Mouse (Mus musculus) erythroid progenitor cell, adult 5-6 weeks (primary cell): ENCODE data around the gene Pcbp2. TPM values are rescaled to one million over a fixed set of nuclear protein-coding genes. Genes with fewer than 3 reads are reported as not detected.

Experiments used
- ATAC-seq: replicated peaks from 2 replicates; pipeline ENCODE4 v1.8.0; 2016; ENCODE audit warnings: moderate number of reproducible peaks, mild to moderate bottlenecking, moderate TSS enrichment, inconsistent platforms; ENCODE audit not compliant: poor library complexity, low FRiP score, severe bottlenecking
- total RNA-seq, 2 experiments: library from RNA; stranded (forward) in 1 of 2; stranded (reverse) in 1 of 2; fragments of 150-400 nt in 1 of 2; fragments of 186-747, 209-891 nt in 1 of 2; gene quantifications; 2 replicates each; pipeline versions ENCODE4 v1.2.3 to v1.2.4; 2015 to 2017; ENCODE audit warnings: low replicate concordance in 2 of 2

Gene Pcbp2
- total RNA-seq, 2 experiments from 2014 or later, result 185 to 484 TPM

GRCm38 (mm10) chr15:102460971-102461370, 9.4 kb upstream of the Pcbp2 start:
- peak; percentile 46; the same call in 1 of the 2 replicates for ATAC-seq

GRCm38 (mm10) chr15:102461430-102462075, 8.8 kb upstream of the Pcbp2 start:
- no peak for ATAC-seq

- ATAC-seq, result no peak
Measured at GRCm38 (mm10) chr15:102463666-102464065, 6.7 kb upstream of the Pcbp2 start.

GRCm38 (mm10) chr15:102468675-102469370, 1.5 kb upstream of the Pcbp2 start:
- no peak for ATAC-seq

GRCm38 (mm10) chr15:102470605-102471294, 411 bp downstream of the Pcbp2 start:
- peak; percentile 30; the same call in 1 of the 2 replicates for ATAC-seq

- ATAC-seq, result no peak
Measured at GRCm38 (mm10) chr15:102471295-102471645, 931 bp downstream of the Pcbp2 start.

- no peak for ATAC-seq
Measured at GRCm38 (mm10) chr15:102471727-102472126, 1.4 kb downstream of the Pcbp2 start.

GRCm38 (mm10) chr15:102473246-102473645, 2.9 kb downstream of the Pcbp2 start:
- no peak for ATAC-seq

- no peak for ATAC-seq
Measured at GRCm38 (mm10) chr15:102474520-102474919, 4.2 kb downstream of the Pcbp2 start.

GRCm38 (mm10) chr15:102483136-102483535, 12.8 kb downstream of the Pcbp2 start:
- no peak for ATAC-seq

- ATAC-seq, result no peak
Measured at GRCm38 (mm10) chr15:102485853-102486252, 15.5 kb downstream of the Pcbp2 start.

GRCm38 (mm10) chr15:102487664-102488063, 17.3 kb downstream of the Pcbp2 start:
- no peak for ATAC-seq

GRCm38 (mm10) chr15:102498322-102498721, 28.0 kb downstream of the Pcbp2 start:
- no peak for ATAC-seq

- no peak for ATAC-seq
Measured at GRCm38 (mm10) chr15:102499370-102499769, 29.0 kb downstream of the Pcbp2 start.

GRCm38 (mm10) chr15:102499851-102500250, 29.5 kb downstream of the Pcbp2 start:
- no peak for ATAC-seq

GRCm38 (mm10) chr15:102500479-102500878, 30.1 kb downstream of the Pcbp2 start:
- no peak for ATAC-seq

GRCm38 (mm10) chr15:102501084-102501814, 30.9 kb downstream of the Pcbp2 start:
- ATAC-seq, result no peak

GRCm38 (mm10) chr15:102502254-102502840, 32.0 kb downstream of the Pcbp2 start:
- no peak for ATAC-seq

- ATAC-seq, result no peak
Measured at GRCm38 (mm10) chr15:102503447-102503846, 33.1 kb downstream of the Pcbp2 start, which contains the start of gene Gm10337. Gm10337 (plus strand) TSS chr15:102503722.
